Mouse (Mus musculus) neural tube, embryonic 11.5 days (tissue): ENCODE data around the gene Ywhae. TPM values are rescaled to one million over a fixed set of nuclear protein-coding genes. Genes with fewer than 3 reads are reported as not detected.

Experiments used
- ATAC-seq: fragments of 200-750 bp; cut with Nextera tagmentation; 2 replicates; pipeline ENCODE4 v1.8.0; 2017; ENCODE audit warnings: moderate number of reproducible peaks, mild to moderate bottlenecking, moderate TSS enrichment, moderate library complexity; ENCODE audit not compliant: insufficient read depth, low FRiP score, low TSS enrichment
- DNase-seq: peaks from one replicate; pipeline ENCODE4 v3.0.0-alpha.2; 2015; ENCODE audit warnings: low spot score
- H3K27ac ChIP-seq: fragments of 300-500 bp; sonication (generic); 2 replicates; pipeline ENCODE4 v1.5.1; 2014; ENCODE audit warnings: low read depth, mild to moderate bottlenecking, low read length
- H3K27me3 ChIP-seq: fragments of 300-500 bp; sonication (generic); 2 replicates; pipeline ENCODE4 v1.6.1; 2014; ENCODE audit warnings: mild to moderate bottlenecking, low read length, mixed read lengths; ENCODE audit not compliant: control insufficient read depth, insufficient read depth
- H3K36me3 ChIP-seq: fragments of 300-500 bp; sonication (generic); 2 replicates; pipeline ENCODE4 v1.6.1; 2014; ENCODE audit warnings: mild to moderate bottlenecking, low read length, moderate library complexity, mixed read lengths; ENCODE audit not compliant: control insufficient read depth, insufficient read depth
- H3K4me1 ChIP-seq: fragments of 300-500 bp; sonication (generic); 2 replicates; pipeline ENCODE4 v1.6.1; 2014; ENCODE audit warnings: low read length, mixed read lengths; ENCODE audit not compliant: control insufficient read depth, insufficient read depth
- H3K4me2 ChIP-seq: fragments of 300-500 bp; sonication (generic); 2 replicates; pipeline ENCODE4 v1.6.1; 2014; ENCODE audit warnings: low read depth, mild to moderate bottlenecking, moderate library complexity
- H3K4me3 ChIP-seq: fragments of 300-500 bp; sonication (generic); 2 replicates; pipeline ENCODE4 v1.5.1; 2014; ENCODE audit warnings: low read depth, low read length
- H3K9ac ChIP-seq: fragments of 300-500 bp; sonication (generic); 2 replicates; pipeline ENCODE4 v1.6.1; 2014; ENCODE audit warnings: mild to moderate bottlenecking, low read length
- H3K9me3 ChIP-seq: fragments of 300-500 bp; sonication (generic); 2 replicates; pipeline ENCODE4 v1.6.1; 2016; ENCODE audit warnings: low read length; ENCODE audit not compliant: control insufficient read depth
- WGBS: fragments of 180-500 bp; shearing (Covaris S2); extraction: QIAGEN DNeasy Blood & Tissue Kit; methylation state at CpG from one replicate; pipeline ENCODE4 v1.1.7; 2014; 5-methylcytosine and 5-hydroxymethylcytosine counted together
- polyA plus RNA-seq: library from polyadenylated mRNA; unstranded; fragments of >200 nt; fragmentation: Nextera tagmentation; extraction: Ambion mirVana; gene quantifications from 2 replicates; pipeline ENCODE4 v1.2.1, GENCODE M21; 2014

Gene Ywhae
- polyA plus RNA-seq, 1 experiment from 2014 or later: 1,480 TPM

- H3K36me3 ChIP-seq: no peaks in the 10 kb centered on the region
- H3K27ac ChIP-seq: peak overlapping the region; percentile 96
- DNase-seq (no peak), ATAC-seq (peak; percentile 74; the same call in 1 of the 2 replicates)
- H3K9me3 ChIP-seq: no peaks in the 10 kb centered on the region
- H3K9ac ChIP-seq: peak overlapping the region; percentile 98
- 0% methylated on average over 39 of the region's 52 CpGs for WGBS
- peak overlapping the region; percentile 77 for H3K4me3 ChIP-seq
- peaks cover 23% of the 10 kb centered on the region for H3K4me1 ChIP-seq
- H3K27me3 ChIP-seq: no peaks in the 10 kb centered on the region
- H3K4me2 ChIP-seq: peak overlapping the region; percentile 92
Measured at GRCm38 (mm10) chr11:75733227-75733940, 715 bp downstream of the Ywhae start.

GRCm38 (mm10) chr11:75735462-75736252 lies 3.0 kb downstream of the Ywhae start:
- H3K27ac ChIP-seq: no peak overlapping the region
- 87% methylated on average over 5 of the region's 5 CpGs for WGBS
- no peak overlapping the region for H3K9ac ChIP-seq

GRCm38 (mm10) chr11:75736978-75737377 lies 4.3 kb downstream of the Ywhae start:
- no peak overlapping the region for H3K4me3 ChIP-seq
- H3K9me3 ChIP-seq: no peaks in the 10 kb centered on the region
- ATAC-seq (no peak), DNase-seq (no peak)
- no peak overlapping the region for H3K4me2 ChIP-seq
- 0 out of 2 replicates have a peak, but pooled peaks cover 3% of the 10 kb centered on the region for H3K36me3 ChIP-seq
- 83% methylated on average over 3 of the region's 3 CpGs for WGBS
- no peak overlapping the region for H3K27ac ChIP-seq
- H3K27me3 ChIP-seq: no peaks in the 10 kb centered on the region
- H3K4me1 ChIP-seq: peaks cover 21% of the 10 kb centered on the region
- no peak overlapping the region for H3K9ac ChIP-seq

More at GRCm38 (mm10) chr11:75735462-75736252, 3.0 kb downstream of the Ywhae start:
- peak overlapping the region; percentile 92 for H3K4me2 ChIP-seq
- peaks cover 23% of the 10 kb centered on the region for H3K4me1 ChIP-seq
- 0 out of 2 replicates have a peak, but pooled peaks cover 3% of the 10 kb centered on the region for H3K36me3 ChIP-seq
- no peaks in the 10 kb centered on the region for H3K9me3 ChIP-seq
- no peak for DNase-seq
- peak overlapping the region; percentile 77; the same call in 1 of the 2 replicates for H3K4me3 ChIP-seq
- no peak for ATAC-seq
- no peaks in the 10 kb centered on the region for H3K27me3 ChIP-seq

- Histone ChIP-seq H3K27me3 (no peaks in the 10 kb centered on the region), H3K4me2 (no peak overlapping the region), H3K4me1 (peaks cover 17% of the 10 kb centered on the region), H3K4me3 (no peak overlapping the region), H3K36me3 (0 out of 2 replicates have a peak, but pooled peaks cover 3% of the 10 kb centered on the region), H3K9ac (no peak overlapping the region), H3K9me3 (no peaks in the 10 kb centered on the region), H3K27ac (no peak overlapping the region)
- ATAC-seq (no peak), DNase-seq (no peak)
- 96% methylated on average over 2 of the region's 2 CpGs for WGBS
Measured at GRCm38 (mm10) chr11:75737806-75738476, 5.3 kb downstream of the Ywhae start.

- peaks cover 17% of the 10 kb centered on the region for H3K4me1 ChIP-seq
- H3K27me3 ChIP-seq: no peaks in the 10 kb centered on the region
- H3K9me3 ChIP-seq: no peaks in the 10 kb centered on the region
- H3K27ac ChIP-seq: no peak overlapping the region
- no peak overlapping the region for H3K9ac ChIP-seq
- H3K4me3 ChIP-seq: no peak overlapping the region
- ATAC-seq (no peak), DNase-seq (no peak)
- no peak overlapping the region for H3K4me2 ChIP-seq
- 0 out of 2 replicates have a peak, but pooled peaks cover 3% of the 10 kb centered on the region for H3K36me3 ChIP-seq
- WGBS: 98% methylated on average over 7 of the region's 7 CpGs
Measured at GRCm38 (mm10) chr11:75738477-75738821, 5.8 kb downstream of the Ywhae start.

- 91% methylated on average over 3 of the region's 3 CpGs for WGBS
- 0 out of 2 replicates have a peak, but pooled peaks cover 3% of the 10 kb centered on the region for H3K36me3 ChIP-seq
- DNase-seq: no peak
Measured at GRCm38 (mm10) chr11:75740204-75740603, 7.5 kb downstream of the Ywhae start.

GRCm38 (mm10) chr11:75741615-75742014 lies 8.9 kb downstream of the Ywhae start:
- DNase-seq (no peak), ATAC-seq (no peak)
- Histone ChIP-seq H3K4me1 (peaks cover under 1% of the 10 kb centered on the region; the same call in 1 of the 2 replicates), H3K9me3 (no peaks in the 10 kb centered on the region), H3K4me3 (no peak overlapping the region), H3K4me2 (no peak overlapping the region), H3K27ac (no peak overlapping the region), H3K27me3 (no peaks in the 10 kb centered on the region), H3K9ac (no peak overlapping the region), H3K36me3 (0 out of 2 replicates have a peak, but pooled peaks cover 3% of the 10 kb centered on the region)
- WGBS: 88% methylated on average over 3 of the region's 3 CpGs

More at GRCm38 (mm10) chr11:75740204-75740603, 7.5 kb downstream of the Ywhae start:
- no peak overlapping the region for H3K4me2 ChIP-seq
- no peak overlapping the region for H3K4me3 ChIP-seq
- no peak overlapping the region for H3K27ac ChIP-seq
- H3K9me3 ChIP-seq: no peaks in the 10 kb centered on the region
- ATAC-seq: no peak
- peaks cover 9% of the 10 kb centered on the region for H3K4me1 ChIP-seq
- H3K9ac ChIP-seq: no peak overlapping the region
- H3K27me3 ChIP-seq: no peaks in the 10 kb centered on the region

GRCm38 (mm10) chr11:75744761-75745160 lies 12.1 kb downstream of the Ywhae start:
- no peaks in the 10 kb centered on the region for H3K27me3 ChIP-seq
- DNase-seq (no peak), ATAC-seq (no peak)
- no peak overlapping the region for H3K4me2 ChIP-seq
- H3K4me3 ChIP-seq: no peak overlapping the region
- peaks cover 6% of the 10 kb centered on the region; the same call in 1 of the 2 replicates for H3K4me1 ChIP-seq
- H3K36me3 ChIP-seq: peaks cover 2% of the 10 kb centered on the region; the same call in 1 of the 2 replicates
- WGBS: 97% methylated on average over 3 of the region's 3 CpGs
- H3K9ac ChIP-seq: no peak overlapping the region
- H3K9me3 ChIP-seq: no peaks in the 10 kb centered on the region
- no peak overlapping the region for H3K27ac ChIP-seq
